Mouse (Mus musculus) hindbrain, embryonic 13.5 days (tissue): ENCODE data around the gene Gabra1. TPM values are rescaled to one million over a fixed set of nuclear protein-coding genes. Genes with fewer than 3 reads are reported as not detected.
A peak's percentile ranks its signal among the peaks of the same experiment; 100 is the strongest.

ENCODE experiments used
- ATAC-seq: fragments of 200-750 bp; cut with Nextera tagmentation; 2 replicates; pipeline ENCODE4 v1.8.0; 2017; ENCODE audit warnings: moderate TSS enrichment; ENCODE audit not compliant: low FRiP score
- H3K27ac ChIP-seq: fragments of 300-500 bp; sonication (generic); 2 replicates; pipeline ENCODE4 v1.5.1; 2015; ENCODE audit warnings: inconsistent platforms, mild to moderate bottlenecking, moderate library complexity
- H3K27me3 ChIP-seq: fragments of 300-500 bp; sonication (generic); 2 replicates; pipeline ENCODE4 v1.6.1; 2015; ENCODE audit warnings: mild to moderate bottlenecking, inconsistent platforms
- H3K36me3 ChIP-seq: fragments of 300-500 bp; sonication (generic); 2 replicates; pipeline ENCODE4 v1.6.1; 2015; ENCODE audit warnings: mild to moderate bottlenecking, inconsistent platforms
- H3K4me1 ChIP-seq: fragments of 300-500 bp; sonication (generic); replicated peaks from 2 replicates; pipeline ENCODE4 v1.6.1; 2015; ENCODE audit warnings: inconsistent platforms
- H3K4me2 ChIP-seq: fragments of 300-500 bp; sonication (generic); 2 replicates; pipeline ENCODE4 v1.6.1; 2015; ENCODE audit warnings: inconsistent platforms, mild to moderate bottlenecking, moderate library complexity
- H3K4me3 ChIP-seq: fragments of 300-500 bp; sonication (generic); 2 replicates; pipeline ENCODE4 v1.5.1; 2015; ENCODE audit warnings: mild to moderate bottlenecking, inconsistent platforms
- H3K9ac ChIP-seq: fragments of 300-500 bp; sonication (generic); 2 replicates; pipeline ENCODE4 v1.6.1; 2015; ENCODE audit warnings: mild to moderate bottlenecking, inconsistent platforms
- H3K9me3 ChIP-seq: fragments of 300-500 bp; sonication (generic); 2 replicates; pipeline ENCODE4 v1.6.1; 2016; ENCODE audit warnings: inconsistent platforms
- WGBS: fragments of 180-500 bp; shearing (Covaris S2); methylation state at CpG from one replicate; pipeline ENCODE4 v1.1.7; 2015; 5-methylcytosine and 5-hydroxymethylcytosine counted together
- polyA plus RNA-seq: library from polyadenylated mRNA; unstranded; fragments of >200 nt; fragmentation: Nextera tagmentation; extraction: Ambion mirVana; gene quantifications from 2 replicates; pipeline ENCODE4 v1.2.1, GENCODE M21; 2015

Gabra1 gene
- polyA plus RNA-seq, result 7.1 and 7.7 TPM in 2 replicates

GRCm38 (mm10) chr11:42182825-42183152, at the start of gene Gabra1:
TSS of gene Gabra1 (minus strand) at chr11:42182930.
- H3K4me2 ChIP-seq, result peak within 1 kb of the TSS; percentile 82
- H3K9me3 ChIP-seq, result no peaks in the 10 kb centered on the region
- peak within 1 kb of the TSS; percentile 79 for H3K9ac ChIP-seq
- peak; percentile 78 for ATAC-seq
- H3K27ac ChIP-seq, result peak within 1 kb of the TSS; percentile 85
- H3K36me3 ChIP-seq, result no peaks in the 10 kb centered on the region
- peaks cover 14% of the 10 kb centered on the region; the same call in 1 of the 2 replicates for H3K4me1 ChIP-seq
- 1% methylated on average over 13 of the region's 13 CpGs for WGBS
- peaks cover 14% of the 10 kb centered on the region for H3K27me3 ChIP-seq
- peak within 1 kb of the TSS; percentile 54 for H3K4me3 ChIP-seq

GRCm38 (mm10) chr11:42181973-42182824, 531 bp downstream of the Gabra1 start:
- Histone ChIP-seq H3K36me3 (no peaks in the 10 kb centered on the region), H3K4me2 (peak overlapping the region; percentile 82), H3K4me1 (peaks cover 14% of the 10 kb centered on the region; the same call in 1 of the 2 replicates), H3K4me3 (peak overlapping the region; percentile 54), H3K9ac (peak overlapping the region; percentile 79), H3K9me3 (no peaks in the 10 kb centered on the region), H3K27me3 (peaks cover 14% of the 10 kb centered on the region), H3K27ac (peak overlapping the region; percentile 85)
- ATAC-seq, result peak; percentile 94
- under 1% methylated on average over 35 of the region's 35 CpGs for WGBS

- Histone ChIP-seq H3K4me2 (peak overlapping the region; percentile 82), H3K4me1 (peaks cover 14% of the 10 kb centered on the region; the same call in 1 of the 2 replicates), H3K27ac (peak overlapping the region; percentile 85; the same call in 1 of the 2 replicates), H3K27me3 (peaks cover 14% of the 10 kb centered on the region), H3K4me3 (peak overlapping the region; percentile 54), H3K9ac (peak overlapping the region; percentile 79), H3K36me3 (no peaks in the 10 kb centered on the region), H3K9me3 (no peaks in the 10 kb centered on the region)
- peak; percentile 29; the same call in 1 of the 2 replicates for ATAC-seq
- WGBS, result 25% methylated on average over 5 of the region's 5 CpGs
These were observed 1.3 kb downstream of the Gabra1 start for GRCm38 (mm10) chr11:42181426-42181825.

- Histone ChIP-seq H3K36me3 (no peaks in the 10 kb centered on the region), H3K4me1 (peaks cover 14% of the 10 kb centered on the region; the same call in 1 of the 2 replicates), H3K27ac (no peak overlapping the region), H3K27me3 (peaks cover 14% of the 10 kb centered on the region), H3K4me3 (no peak overlapping the region), H3K4me2 (peak overlapping the region; percentile 9; the same call in 1 of the 2 replicates), H3K9me3 (no peaks in the 10 kb centered on the region), H3K9ac (no peak overlapping the region)
- no peak for ATAC-seq
- 85% methylated on average over 5 of the region's 5 CpGs for WGBS
These were observed 3.2 kb downstream of the Gabra1 start for GRCm38 (mm10) chr11:42179535-42179934.

- Histone ChIP-seq H3K9me3 (no peaks in the 10 kb centered on the region), H3K27ac (no peak overlapping the region), H3K4me2 (no peak overlapping the region), H3K4me3 (no peak overlapping the region), H3K4me1 (peaks cover 12% of the 10 kb centered on the region; the same call in 1 of the 2 replicates), H3K36me3 (no peaks in the 10 kb centered on the region), H3K9ac (no peak overlapping the region), H3K27me3 (peaks cover 9% of the 10 kb centered on the region; the same call in 1 of the 2 replicates)
- whole genome bisulfite sequencing, result 92% methylated on average over 2 of the region's 2 CpGs
- no peak for ATAC-seq
These were observed 4.4 kb downstream of the Gabra1 start for GRCm38 (mm10) chr11:42178296-42178695.

- no peaks in the 10 kb centered on the region for H3K4me1 ChIP-seq
- H3K27ac ChIP-seq, result no peak overlapping the region
- 0 out of 2 replicates have a peak, but pooled peaks cover 5% of the 10 kb centered on the region for H3K36me3 ChIP-seq
- 94% methylated on average over 5 of the region's 5 CpGs for WGBS
- no peak for ATAC-seq
- H3K4me2 ChIP-seq, result no peak overlapping the region
- no peak overlapping the region for H3K4me3 ChIP-seq
- no peaks in the 10 kb centered on the region for H3K27me3 ChIP-seq
- no peak overlapping the region for H3K9ac ChIP-seq
- no peaks in the 10 kb centered on the region for H3K9me3 ChIP-seq
These were observed 31.3 kb downstream of the Gabra1 start for GRCm38 (mm10) chr11:42151396-42151795.

GRCm38 (mm10) chr11:42116931-42117330, 65.8 kb downstream of the Gabra1 start:
- Histone ChIP-seq H3K4me2 (no peak overlapping the region), H3K36me3 (no peaks in the 10 kb centered on the region), H3K9ac (no peak overlapping the region), H3K9me3 (no peaks in the 10 kb centered on the region), H3K27ac (no peak overlapping the region), H3K4me3 (no peak overlapping the region), H3K27me3 (no peaks in the 10 kb centered on the region), H3K4me1 (no peaks in the 10 kb centered on the region)
- 86% methylated on average over 1 of the region's 1 CpGs for WGBS
- ATAC-seq, result no peak

- no peaks in the 10 kb centered on the region for H3K27me3 ChIP-seq
- no peak overlapping the region for H3K9ac ChIP-seq
- no peaks in the 10 kb centered on the region for H3K9me3 ChIP-seq
- H3K36me3 ChIP-seq, result no peaks in the 10 kb centered on the region
- H3K4me3 ChIP-seq, result no peak overlapping the region
- no peak overlapping the region for H3K4me2 ChIP-seq
- WGBS, result 94% methylated on average over 1 of the region's 1 CpGs
- H3K27ac ChIP-seq, result no peak overlapping the region
- ATAC-seq, result no peak
- H3K4me1 ChIP-seq, result no peaks in the 10 kb centered on the region
These were observed 72.7 kb downstream of the Gabra1 start for GRCm38 (mm10) chr11:42110051-42110450.

- H3K27ac ChIP-seq, result no peak overlapping the region
- no peaks in the 10 kb centered on the region for H3K4me1 ChIP-seq
- no peak overlapping the region for H3K4me2 ChIP-seq
- H3K9me3 ChIP-seq, result no peaks in the 10 kb centered on the region
- no peaks in the 10 kb centered on the region for H3K36me3 ChIP-seq
- no peak for ATAC-seq
- no peaks in the 10 kb centered on the region for H3K27me3 ChIP-seq
- H3K4me3 ChIP-seq, result no peak overlapping the region
- H3K9ac ChIP-seq, result no peak overlapping the region
These were observed 73.1 kb downstream of the Gabra1 start for GRCm38 (mm10) chr11:42109627-42110026.

GRCm38 (mm10) chr11:42095556-42095955, 87.2 kb downstream of the Gabra1 start:
- H3K9ac ChIP-seq, result no peak overlapping the region
- H3K9me3 ChIP-seq, result no peaks in the 10 kb centered on the region
- no peak overlapping the region for H3K27ac ChIP-seq
- no peaks in the 10 kb centered on the region for H3K27me3 ChIP-seq
- H3K4me1 ChIP-seq, result no peaks in the 10 kb centered on the region
- H3K4me2 ChIP-seq, result no peak overlapping the region
- no peak for ATAC-seq
- WGBS, result 94% methylated on average over 2 of the region's 2 CpGs
- H3K4me3 ChIP-seq, result no peak overlapping the region
- no peaks in the 10 kb centered on the region for H3K36me3 ChIP-seq
